Mouse (Mus musculus) c-Kit-positive CD71-positive TER-119-positive erythroid progenitor cells, embryonic 14.5 days (primary cell): ENCODE results near the gene Ppm1j.

Experiments used
- DNase-seq: peaks from one replicate; pipeline ENCODE4 v3.0.0-alpha.2; 2013; ENCODE audit warnings: low spot score

The Ppm1j gene

DNA sequence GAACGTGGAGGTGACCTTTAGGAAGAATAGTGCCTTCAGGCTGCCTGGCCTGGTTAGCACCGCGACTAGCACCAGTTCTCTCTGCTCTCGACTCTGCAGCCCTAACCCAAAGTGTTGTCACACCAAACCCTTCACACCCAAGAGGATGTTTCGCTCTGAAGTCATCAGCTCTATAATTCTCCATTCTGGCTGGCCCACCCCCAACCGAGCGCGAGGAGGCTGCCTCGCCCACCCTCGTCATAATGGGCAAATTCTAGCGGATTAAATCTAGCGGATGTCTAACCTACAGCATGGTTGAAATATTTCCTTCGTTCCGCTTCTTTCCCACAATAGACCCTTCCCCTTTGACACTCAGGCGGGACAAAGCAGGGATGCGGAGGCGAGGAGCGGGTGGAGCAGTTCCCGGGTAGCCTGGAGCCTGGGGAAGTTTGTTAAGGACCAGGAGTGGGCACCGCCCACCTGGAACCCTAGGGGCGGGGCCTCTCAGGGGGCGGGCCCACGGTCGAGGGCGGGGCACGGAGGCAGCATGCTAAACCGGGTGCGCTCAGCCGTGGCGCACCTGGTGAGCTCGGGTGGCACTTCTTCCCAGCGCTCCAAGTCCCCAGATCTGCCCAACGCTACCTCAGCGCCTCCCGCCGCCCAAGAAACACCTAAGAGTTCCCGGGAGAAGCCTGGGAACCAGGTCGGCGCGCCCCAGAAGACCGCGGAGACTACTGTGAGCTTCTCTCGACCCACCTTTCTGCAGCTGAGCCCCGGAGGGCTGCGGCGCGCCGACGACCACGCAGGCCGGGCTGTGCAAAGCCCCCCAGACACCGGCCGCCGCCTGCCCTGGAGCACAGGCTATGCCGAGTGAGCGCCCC, at the start of gene Ppm1j:
Gene Ppm1j, plus strand, starts transcription at position 496 of the 860 bp plus-strand sequence.
- peak; percentile 37 for DNase-seq

DNA sequence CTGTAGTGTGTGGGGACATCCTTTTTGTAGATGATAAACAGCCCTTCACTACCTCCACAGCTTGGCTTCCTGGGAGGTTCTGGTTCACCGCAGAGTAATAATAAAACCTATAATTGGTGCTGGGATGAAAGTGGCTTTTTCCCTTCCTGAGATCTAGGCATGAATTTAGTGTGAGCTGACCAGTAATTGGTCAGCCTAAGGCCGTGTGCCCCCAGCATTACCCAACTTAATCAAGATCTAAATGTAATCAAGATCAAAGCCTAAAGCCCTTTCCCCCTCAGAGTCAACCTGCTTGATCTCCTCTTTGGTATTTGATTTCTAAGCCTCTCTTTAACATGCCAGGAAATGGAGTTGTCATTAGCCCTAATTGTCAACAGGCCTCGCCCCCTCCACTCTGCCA, 47.9 kb upstream of the Ppm1j start:
- no peak for DNase-seq

DNA sequence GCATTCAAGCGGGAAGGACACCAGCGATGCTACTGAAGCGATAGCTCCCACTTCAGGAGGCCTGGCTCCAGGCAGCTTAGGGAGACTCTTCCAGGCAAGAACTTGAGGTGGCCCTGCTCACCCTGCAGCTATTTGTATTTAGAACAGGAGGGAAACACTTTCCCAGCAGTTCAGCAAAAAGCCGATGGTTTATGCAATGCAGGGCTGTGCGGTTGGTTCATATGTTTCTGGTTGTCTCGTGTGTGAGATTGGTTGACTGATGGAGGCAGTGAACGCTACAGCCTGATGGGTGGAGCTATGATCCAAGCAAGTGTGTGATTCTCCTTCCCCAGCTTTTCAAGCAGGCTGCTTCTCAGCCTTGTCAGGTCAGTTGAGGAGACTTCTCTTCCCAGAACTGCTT, 46.2 kb upstream of the Ppm1j start:
- no peak for DNase-seq

DNA sequence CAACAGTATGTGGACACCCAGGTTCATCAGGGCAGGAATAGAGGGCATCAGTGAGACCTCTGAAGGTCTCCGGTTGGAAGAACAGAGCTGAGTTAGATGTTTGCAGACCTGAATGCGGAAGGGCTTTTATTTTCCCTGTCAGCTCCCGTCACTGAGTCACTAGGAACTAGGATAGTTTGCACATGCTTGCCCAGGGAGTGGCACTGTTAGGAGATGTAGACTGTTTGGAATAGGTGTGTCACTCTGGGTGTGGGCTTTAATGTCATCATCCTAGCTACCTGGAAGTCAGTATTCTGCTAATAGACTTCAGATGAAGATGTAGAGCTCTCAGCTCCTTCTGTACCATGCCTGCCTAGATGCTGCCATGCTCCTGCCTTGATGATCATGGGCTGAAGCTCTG, 38.9 kb upstream of the Ppm1j start:
- no peak for DNase-seq

DNA sequence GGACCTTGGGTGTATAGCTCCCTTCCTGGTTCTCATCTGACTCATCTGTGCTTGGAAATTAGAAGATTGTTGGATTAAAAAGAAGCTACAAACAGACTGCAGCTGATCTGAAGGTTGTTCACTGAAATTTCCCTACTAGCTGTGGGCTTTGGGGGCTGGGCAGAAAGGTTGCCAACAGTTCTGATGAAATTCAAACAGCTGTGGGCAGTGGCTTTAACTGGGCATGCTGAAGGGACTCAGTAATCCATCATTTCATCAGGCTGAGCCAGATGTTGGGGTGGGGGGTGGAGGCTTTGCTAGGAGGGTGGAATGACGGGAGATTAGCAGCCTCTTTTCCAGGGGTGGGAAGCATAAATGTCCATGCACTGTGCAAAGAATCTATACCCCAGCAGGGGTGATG, 37.7 kb upstream of the Ppm1j start:
- no peak for DNase-seq

DNA sequence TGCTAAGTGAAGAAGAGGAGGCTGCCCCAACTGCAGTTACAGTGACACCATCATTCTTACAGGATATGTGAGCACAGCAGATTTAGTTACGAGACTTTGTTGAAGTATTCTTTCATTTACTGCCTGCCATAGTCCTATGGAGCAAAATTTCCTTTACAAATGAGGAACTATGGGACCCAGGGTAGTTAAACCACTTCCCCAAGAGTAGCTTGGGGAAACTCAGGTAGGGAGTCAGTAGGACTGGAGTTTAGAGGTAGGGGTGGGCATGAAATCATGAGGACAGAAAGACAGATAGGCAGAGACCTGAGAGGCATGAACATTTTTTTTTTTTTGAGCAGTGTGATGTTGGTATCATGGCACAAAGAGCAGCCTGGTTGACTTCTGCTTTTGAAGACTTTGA, 37.0 kb upstream of the Ppm1j start:
- DNase-seq, result no peak

DNA sequence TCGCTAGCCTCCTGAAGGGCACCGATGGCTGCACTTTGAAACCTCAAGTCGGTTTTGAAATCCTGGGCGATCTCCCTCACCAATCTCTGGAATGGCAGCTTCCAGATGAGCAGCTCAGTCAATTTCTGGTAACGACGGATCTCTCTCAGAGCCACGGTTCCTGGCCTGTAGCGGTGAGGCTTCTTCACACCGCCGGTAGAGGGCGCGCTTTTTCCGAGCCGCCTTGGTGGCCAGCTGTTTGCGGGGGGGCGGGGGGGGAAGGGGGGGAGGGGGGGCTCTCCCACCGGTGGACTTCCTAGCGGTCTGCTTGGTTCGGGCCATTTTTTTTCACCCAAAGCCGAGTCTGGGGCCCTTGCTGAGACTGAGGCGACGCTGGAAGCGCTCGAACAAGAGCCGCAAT, 28.0 kb upstream of the Ppm1j start:
- DNase-seq, result peak; percentile 20

DNA sequence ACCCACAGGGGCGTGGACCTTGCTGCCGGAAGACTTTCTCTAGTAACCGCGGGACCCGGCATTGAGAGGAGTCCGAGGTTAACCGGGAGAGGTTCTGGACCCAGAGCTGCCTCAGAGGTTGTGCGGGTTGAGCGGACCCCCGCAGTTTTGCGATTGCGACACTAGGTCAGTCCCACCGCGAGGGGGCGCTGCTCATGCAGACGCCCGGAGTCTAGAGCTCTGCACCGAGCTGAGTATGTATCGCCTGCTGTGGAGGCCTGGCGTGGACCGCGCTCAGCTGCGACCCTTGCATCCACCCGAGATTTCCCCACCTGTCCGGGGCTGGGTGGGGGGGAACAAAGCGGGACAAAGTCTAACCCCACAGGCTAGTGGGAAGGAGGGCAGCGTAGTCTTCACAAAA, 22.4 kb upstream of the Ppm1j start:
- DNase-seq, result peak; percentile 57

DNA sequence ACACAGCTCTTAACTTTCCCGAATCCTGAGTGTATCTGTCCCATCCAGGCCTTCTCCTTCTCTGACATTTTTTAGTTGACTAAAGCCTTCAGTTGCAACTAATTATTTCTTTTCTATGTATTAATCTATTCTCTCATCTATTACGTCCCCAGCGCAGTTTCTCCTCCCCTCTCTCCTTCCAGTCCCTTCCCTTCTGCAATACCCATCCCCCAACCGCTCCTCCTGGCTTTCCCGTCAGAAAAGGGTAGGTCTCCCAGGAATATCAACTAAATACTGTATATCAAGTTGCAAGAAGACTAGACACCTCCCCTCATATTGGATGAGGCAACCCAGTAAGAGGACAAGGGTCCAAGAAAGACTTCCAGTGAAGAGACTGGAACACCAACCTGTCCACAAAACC, 22.0 kb upstream of the Ppm1j start:
- DNase-seq, result no peak

DNA sequence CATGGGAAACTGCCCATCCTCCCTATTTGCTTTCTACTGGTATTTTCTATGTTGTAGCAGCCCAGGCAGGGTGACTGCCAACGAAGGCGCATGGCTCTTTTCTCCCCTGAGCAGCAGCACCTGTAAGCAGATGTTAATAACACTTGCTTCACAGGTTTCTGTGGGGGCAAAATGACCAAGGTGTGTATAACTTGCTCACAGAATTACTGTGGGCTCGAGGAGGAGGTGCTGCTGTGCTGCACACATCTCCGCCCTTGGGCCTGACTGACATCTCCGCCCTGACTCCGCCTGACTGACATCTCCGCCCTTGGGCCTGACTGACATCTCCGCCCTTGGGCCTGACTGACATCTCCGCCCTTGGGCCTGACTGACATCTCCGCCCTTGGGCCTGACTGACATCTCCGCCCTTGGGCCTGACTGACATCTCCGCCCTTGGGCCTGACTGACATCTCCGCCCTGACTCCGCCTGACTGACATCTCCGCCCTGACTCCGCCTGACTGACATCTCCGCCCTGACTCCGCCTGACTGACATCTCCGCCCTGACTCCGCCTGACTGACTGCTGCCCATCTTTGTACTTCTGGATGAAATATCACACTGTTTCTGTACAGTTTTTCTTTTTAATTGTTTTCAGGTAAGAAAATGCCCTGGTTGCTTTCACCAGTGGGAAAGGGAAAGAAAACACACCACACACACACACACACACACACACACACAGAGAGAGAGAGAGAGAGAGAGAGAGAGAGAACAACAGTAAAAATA, 18.6 kb upstream of the Ppm1j start:
- peak; percentile 35 for DNase-seq

DNA sequence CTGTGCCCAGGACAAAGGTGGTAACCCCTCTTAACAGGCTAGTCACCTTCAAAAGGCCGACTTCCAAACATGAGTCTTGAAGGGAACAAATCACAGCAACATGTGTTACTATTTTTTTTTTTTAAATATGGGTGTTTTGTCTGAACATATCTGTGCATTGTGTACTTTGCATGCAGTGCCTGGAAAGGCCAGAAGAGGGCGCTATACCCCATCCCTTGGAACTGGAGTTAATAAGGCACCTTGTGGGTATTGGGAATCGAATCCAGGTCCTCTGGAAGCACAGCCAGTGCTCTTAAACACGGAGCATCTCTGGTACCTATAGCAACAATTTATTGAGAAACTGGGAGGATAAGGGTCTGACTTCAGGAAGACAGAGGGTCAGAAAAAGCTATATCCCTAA, 15.8 kb upstream of the Ppm1j start:
- DNase-seq, result peak; percentile 48

DNA sequence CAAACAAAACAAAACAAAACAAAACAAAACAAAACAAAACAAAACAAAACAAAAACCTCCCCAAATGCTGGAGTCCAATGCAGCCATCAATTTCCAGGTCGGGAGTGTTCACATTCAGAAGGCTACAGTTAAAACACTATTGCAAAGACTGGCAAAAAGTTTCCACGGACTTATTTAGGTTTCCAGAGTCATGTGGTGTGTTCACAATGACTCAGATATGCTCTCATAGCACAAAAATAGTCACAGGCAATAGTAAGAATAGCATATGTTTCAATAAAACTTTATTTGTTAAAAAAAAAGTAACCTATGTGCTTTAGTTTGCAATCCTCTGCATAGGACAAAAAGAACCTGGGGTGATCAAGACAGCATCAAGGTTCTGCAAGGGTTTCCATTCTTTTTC, 13.7 kb upstream of the Ppm1j start:
- DNase-seq, result no peak

DNA sequence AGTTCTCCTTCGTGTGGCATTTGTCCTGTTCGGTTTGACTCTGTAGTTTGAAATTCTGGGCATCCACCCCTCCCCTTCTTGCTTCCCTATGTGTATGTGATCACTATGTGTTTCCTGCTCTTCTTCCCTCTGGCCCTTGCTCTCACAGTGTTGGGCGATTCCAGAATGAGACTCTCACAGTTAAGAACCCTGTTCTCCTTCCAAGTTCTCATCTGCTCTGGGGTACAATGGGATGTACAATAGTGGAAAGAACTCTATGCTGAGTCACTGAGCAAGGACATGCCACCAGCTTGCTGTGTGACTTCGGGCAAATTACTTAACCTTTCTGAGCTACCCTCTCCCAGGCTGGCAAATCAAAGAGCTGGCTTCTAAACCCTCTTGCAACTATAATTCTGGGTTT, 13.1 kb upstream of the Ppm1j start:
- DNase-seq, result no peak

DNA sequence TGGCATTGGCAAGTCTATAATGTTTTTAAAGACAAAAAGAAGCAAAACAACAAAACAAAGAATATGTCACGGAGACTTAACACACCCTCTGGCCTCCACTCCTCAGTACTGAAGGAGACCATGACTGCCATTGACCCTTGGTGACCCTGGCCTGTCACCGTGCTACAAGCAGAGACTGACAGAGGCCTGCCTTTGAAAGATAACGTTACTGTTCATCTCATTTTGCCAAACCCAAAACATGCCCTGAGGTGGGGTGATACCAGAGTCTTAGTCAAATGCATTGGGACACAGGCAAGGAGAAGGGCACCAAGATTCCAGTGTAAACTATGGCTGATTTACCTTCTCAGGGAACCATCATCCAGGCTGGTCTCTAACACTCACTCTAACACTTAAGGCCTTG, 11.7 kb upstream of the Ppm1j start:
- DNase-seq, result no peak

DNA sequence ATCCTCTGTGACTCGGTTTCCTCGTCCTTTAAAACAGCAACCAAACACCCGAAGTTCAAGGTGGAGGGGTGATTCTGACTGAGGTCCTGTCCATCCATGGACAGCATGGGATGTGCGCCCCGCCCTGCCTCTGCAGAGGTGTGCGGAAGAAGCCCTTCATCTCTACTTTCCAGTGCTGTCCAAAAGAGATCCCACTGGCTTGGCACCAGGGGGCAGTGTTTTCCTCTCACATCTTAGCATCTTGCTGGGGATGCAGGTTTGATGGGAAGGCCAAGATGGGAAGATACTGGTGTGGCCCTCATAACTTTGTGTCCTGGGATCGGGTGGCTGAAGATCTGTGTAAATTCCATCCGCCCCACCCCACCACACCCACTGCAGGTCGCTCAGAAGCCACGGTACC, 10.8 kb upstream of the Ppm1j start:
- no peak for DNase-seq

DNA sequence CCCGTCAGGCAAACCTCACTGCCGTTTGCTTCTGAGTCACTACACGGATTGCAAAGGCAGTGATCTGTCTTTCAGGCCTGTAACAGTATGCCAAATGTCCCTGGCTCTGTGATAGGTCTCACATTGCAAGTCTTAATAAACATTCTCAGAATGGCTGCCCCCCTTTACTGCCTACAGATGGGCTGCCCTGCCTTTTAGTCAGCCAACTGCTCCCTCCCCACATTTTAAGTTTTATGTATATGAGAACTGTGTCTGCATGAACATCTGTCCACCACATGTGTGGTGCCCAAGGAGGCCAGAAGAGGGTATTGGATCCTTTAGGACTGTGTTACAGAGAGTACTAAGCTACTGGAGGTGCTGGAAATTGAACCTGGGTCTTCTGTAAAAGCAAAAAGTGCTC, 9.9 kb upstream of the Ppm1j start:
- DNase-seq, result no peak

DNA sequence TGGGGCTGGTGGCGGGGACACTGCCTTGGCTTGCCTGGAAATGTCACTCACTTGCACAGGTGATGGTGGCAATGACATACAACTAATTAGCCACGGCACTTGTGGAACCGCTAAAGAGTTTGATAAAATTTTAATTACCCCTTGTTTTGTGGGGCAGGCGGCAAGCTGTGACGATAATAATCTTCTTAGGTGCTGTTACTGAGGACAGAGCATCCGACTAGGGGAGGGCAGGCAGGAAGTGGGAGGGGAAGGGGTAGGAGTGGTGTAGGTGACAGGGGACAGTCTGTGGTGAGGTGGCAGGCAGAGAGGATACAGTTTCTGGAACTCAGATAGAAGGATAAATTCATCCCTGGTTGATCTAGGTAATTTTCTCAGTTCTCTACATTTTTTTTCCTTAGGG, 9.4 kb upstream of the Ppm1j start:
- no peak for DNase-seq

DNA sequence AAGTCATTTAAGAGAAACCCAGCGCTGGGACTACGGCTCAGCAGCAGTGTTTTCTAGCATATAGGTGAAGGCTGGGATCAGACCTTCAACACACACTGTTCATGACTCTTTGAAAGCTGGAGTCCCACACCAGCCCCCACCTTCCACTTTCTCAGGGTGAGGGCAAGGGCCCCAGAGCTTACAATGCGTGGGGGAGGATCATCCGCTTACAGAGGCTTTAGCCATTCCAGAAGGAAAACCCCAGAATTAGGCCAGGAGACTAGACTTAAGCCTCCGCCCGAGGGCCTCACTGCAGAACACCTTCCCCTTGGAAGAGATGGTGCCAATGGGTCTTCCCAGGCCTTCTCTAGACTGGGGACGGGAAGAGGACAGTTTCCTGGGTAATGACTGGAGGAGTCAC, 7.6 kb upstream of the Ppm1j start:
- no peak for DNase-seq

DNA sequence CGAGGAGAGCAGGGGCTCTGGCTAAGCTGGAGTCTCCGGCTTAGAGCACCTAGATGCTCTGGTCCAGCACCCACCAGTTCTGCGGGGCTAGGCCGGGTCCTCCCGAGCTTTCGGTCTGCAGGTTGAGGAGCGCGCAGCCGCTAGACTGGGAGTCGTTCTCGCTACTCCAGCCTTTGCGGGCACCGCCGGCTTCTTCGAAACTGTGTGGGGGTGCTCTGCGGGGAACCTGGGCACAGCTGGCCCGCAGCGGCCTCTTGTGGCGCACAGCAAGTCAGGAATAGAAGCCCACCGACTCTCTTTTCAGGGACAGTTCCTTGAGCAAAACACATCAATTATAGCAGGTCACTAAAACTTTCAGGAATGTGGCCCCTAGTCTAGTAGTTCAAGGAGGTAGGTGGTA, 3.5 kb upstream of the Ppm1j start:
- DNase-seq, result no peak

DNA sequence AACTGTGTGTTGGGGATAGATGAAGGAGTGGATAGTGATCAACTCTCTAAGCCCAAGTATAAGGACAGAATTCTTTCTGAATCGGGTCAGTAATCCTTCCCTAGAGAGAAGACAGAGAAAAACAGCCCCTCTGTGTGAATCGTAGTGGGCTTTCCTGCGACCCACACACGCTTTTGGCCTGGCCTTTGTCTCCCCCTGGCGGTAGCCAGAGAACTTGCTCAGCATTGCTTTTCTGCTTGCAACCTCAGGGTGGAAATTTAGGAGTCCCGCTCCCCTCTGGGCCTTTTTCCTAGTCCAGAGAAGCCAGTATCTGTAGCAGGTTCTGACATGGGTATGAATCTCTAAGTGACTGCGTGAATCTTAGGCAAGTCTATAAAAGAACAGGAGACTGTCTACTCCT, 907 bp upstream of the Ppm1j start:
- DNase-seq, result peak; percentile 39

DNA sequence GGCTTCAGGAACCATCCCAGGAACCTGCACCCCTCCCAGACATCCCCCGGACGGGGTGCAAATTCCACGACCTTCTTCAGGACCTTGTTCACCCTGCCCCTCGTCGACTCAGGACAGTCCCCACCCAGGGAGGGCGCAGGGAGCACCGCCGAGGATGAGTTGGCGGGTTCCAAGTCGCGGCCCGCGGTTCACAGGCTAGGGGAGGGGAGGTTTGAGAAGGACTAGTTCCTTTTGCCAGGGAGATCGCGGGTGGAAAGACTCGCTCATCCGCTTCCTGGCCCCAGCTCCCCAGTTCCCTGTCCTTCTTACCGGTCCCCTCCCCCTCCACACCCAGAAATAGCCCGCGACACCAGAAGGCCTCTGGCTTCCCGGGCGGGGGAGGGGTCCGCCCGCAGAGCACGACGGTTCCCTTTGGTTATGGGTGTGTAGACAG, 631 bp downstream of the Ppm1j start, which contains the start of gene Fam19a3:
Gene Fam19a3, minus strand, starts transcription at position 370 of the 433 bp plus-strand sequence.
- DNase-seq, result no peak

DNA sequence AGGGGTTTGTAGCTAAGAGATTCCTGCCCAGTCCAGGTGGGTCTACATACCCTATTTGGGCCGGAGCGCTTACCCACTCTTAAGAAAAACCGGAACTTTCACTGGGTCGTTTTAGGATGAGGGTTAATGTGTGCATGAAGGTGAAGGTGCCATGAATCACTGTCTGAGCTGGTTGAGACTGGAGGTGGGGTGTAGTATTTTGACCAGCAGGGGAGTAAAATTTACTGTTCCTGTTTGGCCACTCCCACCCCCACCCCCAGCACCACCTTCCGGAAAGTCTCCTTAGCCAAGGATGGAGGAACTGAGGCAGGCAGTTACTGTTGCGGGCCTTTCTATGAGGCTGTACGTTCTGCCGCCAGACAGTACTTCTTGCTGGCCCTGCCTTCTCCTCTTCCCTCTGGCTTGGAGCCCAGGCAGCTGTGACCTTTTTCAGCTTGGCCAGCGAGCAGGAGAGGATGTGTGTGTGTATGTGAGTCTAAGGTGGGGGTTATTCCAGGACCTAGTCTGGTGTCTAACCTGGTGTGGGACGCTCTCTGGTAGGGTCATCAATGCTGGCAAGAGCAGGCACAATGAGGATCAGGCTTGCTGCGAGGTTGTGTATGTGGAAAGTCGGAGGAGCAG, 1.3 kb downstream of the Ppm1j start:
- DNase-seq, result no peak

DNA sequence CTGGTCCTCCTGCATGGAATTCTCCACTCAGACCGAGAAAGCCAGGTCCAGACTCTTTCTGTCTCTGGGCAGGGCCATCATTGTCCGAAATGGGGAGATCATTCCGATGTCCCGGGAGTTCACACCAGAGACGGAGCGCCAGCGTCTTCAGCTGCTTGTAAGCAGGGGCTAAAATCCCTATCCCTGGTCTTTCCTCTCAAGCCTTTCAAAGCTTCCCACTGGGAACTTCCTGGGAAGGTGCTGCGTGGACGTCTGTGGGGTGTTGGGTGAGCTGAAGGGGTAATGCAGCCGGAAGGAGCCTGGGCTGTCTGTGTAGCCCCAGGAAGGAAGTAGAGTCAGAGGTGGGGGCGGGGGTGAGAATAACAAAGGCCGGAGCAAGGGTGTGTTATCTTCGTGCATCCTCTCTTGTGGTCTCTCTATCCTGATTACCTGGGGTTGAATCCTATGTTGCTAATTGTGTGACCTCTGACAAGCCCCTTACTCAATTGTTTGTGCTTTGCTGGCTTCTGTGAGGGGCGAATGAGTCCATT, 3.2 kb downstream of the Ppm1j start:
- no peak for DNase-seq
